Mouse (Mus musculus) MEL (cell line): ENCODE data around the gene Akap12. TPM values are rescaled to one million over a fixed set of nuclear protein-coding genes. Genes with fewer than 3 reads are reported as not detected.

ENCODE experiments used
- DNase-seq: peaks from one replicate; pipeline ENCODE4 v3.0.0; 2011; ENCODE audit warnings: low read depth, low spot score
- H3K27ac ChIP-seq: 2 replicates; pipeline ENCODE4 v1.5.1; 2012; ENCODE audit warnings: low read depth, mild to moderate bottlenecking, control low read depth, low read length, moderate library complexity; ENCODE audit not compliant: control insufficient read depth
- H3K27me3 ChIP-seq, 2 experiments: fragments of 150-350 bp in 1 of 2; sonication (generic) in 1 of 2; 2 replicates each; pipeline ENCODE4 v1.6.1; 2012; ENCODE audit warnings: low read length in 2 of 2, mild to moderate bottlenecking in 2 of 2, improper control_type of control experiment in 1 of 2, moderate library complexity in 1 of 2; ENCODE audit not compliant: insufficient read depth in 2 of 2, control insufficient read depth in 1 of 2
- H3K36me3 ChIP-seq, 2 experiments: 2 replicates each; pipeline ENCODE4 v1.6.1; 2012 to 2014; ENCODE audit warnings: low read length in 2 of 2, improper control_type of control experiment in 1 of 2, inconsistent platforms in 1 of 2, mild to moderate bottlenecking in 1 of 2; ENCODE audit not compliant: insufficient read depth in 2 of 2, control insufficient read depth in 1 of 2
- H3K4me1 ChIP-seq, 2 experiments: fragments of 150-350 bp in 1 of 2; sonication (generic) in 1 of 2; 2 replicates each; pipeline ENCODE4 v1.6.1; 2012; ENCODE audit warnings: low read length in 2 of 2, improper control_type of control experiment in 1 of 2, mild to moderate bottlenecking in 1 of 2; ENCODE audit not compliant: insufficient read depth in 2 of 2, control insufficient read depth in 1 of 2
- H3K4me3 ChIP-seq, 2 experiments: fragments of 150-350 bp in 1 of 2; sonication (generic) in 1 of 2; 2 replicates each; pipeline ENCODE4 v1.5.1; 2012; ENCODE audit warnings: low read depth in 2 of 2, low read length in 2 of 2, mild to moderate bottlenecking in 2 of 2, moderate library complexity in 2 of 2, control low read depth in 1 of 2, improper control_type of control experiment in 1 of 2; ENCODE audit not compliant: control insufficient read depth in 1 of 2, insufficient read depth in 1 of 2
- H3K79me2 ChIP-seq: 2 replicates; pipeline ENCODE4 v1.6.1; 2012; ENCODE audit warnings: mild to moderate bottlenecking, low read length, moderate library complexity; ENCODE audit not compliant: control insufficient read depth, poor library complexity, insufficient read depth
- H3K9ac ChIP-seq: 2 replicates; pipeline ENCODE4 v1.6.1; 2012; ENCODE audit warnings: low read depth, mild to moderate bottlenecking, control low read depth, low read length, moderate library complexity; ENCODE audit not compliant: control insufficient read depth, poor library complexity, severe bottlenecking
- H3K9me3 ChIP-seq: fragments of 150-350 bp; sonication (generic); replicated peaks from 2 replicates; pipeline ENCODE4 v1.6.1; 2012; ENCODE audit warnings: mild to moderate bottlenecking, low read length, improper control_type of control experiment, moderate library complexity; ENCODE audit not compliant: insufficient read depth
- BHLHE40 ChIP-seq: IDR thresholded peaks from 2 replicates; pipeline ENCODE4 v1.6.1; 2012; ENCODE audit warnings: low read depth, mild to moderate bottlenecking, inconsistent platforms, low read length, improper control_type of control experiment, borderline replicate concordance
- CHD2 ChIP-seq: IDR thresholded peaks from 2 replicates; pipeline ENCODE4 v1.6.1; 2011; ENCODE audit warnings: low read length, improper control_type of control experiment
- CTCF ChIP-seq, 3 experiments: IDR thresholded peaks in 2 of 3; conservative IDR thresholded peaks in 1 of 3; 2 replicates each; pipeline ENCODE4 v1.5.1; 2011 to 2012; ENCODE audit warnings: low read length in 3 of 3, low read depth in 2 of 3, mild to moderate bottlenecking in 2 of 3, improper control_type of control experiment in 1 of 3, inconsistent platforms in 1 of 3, mixed read lengths in 1 of 3, moderate library complexity in 1 of 3; ENCODE audit not compliant: control insufficient read depth in 1 of 3, insufficient read depth in 1 of 3, poor library complexity in 1 of 3, severe bottlenecking in 1 of 3
- E2F4 ChIP-seq: IDR thresholded peaks from 2 replicates; pipeline ENCODE4 v1.6.1; 2011; ENCODE audit warnings: low read depth, low read length, improper control_type of control experiment, borderline replicate concordance
- ELF1 ChIP-seq: IDR thresholded peaks from 2 replicates; pipeline ENCODE4 v1.6.1; 2014; ENCODE audit warnings: low read depth, mild to moderate bottlenecking, inconsistent platforms, low read length, improper control_type of control experiment, moderate library complexity
- GATA1 ChIP-seq: IDR thresholded peaks from 2 replicates; pipeline ENCODE4 v1.6.1; 2011; ENCODE audit warnings: low read depth, low read length, improper control_type of control experiment
- MAFK ChIP-seq: IDR thresholded peaks from 2 replicates; pipeline ENCODE4 v1.6.1; 2011; ENCODE audit warnings: low read depth, mild to moderate bottlenecking, low read length, improper control_type of control experiment, borderline replicate concordance
- MAX ChIP-seq: IDR thresholded peaks from 2 replicates; pipeline ENCODE4 v1.6.1; 2011; ENCODE audit warnings: low read length, improper control_type of control experiment
- MEF2A ChIP-seq: IDR thresholded peaks from 2 replicates; pipeline ENCODE4 v1.6.1; 2014; ENCODE audit warnings: low read depth, mild to moderate bottlenecking, inconsistent platforms, low read length, improper control_type of control experiment; ENCODE audit not compliant: poor library complexity, insufficient replicate concordance, severe bottlenecking; ENCODE audit errors: extremely low read depth
- MYC ChIP-seq: IDR thresholded peaks from 2 replicates; pipeline ENCODE4 v1.6.1; 2011; ENCODE audit warnings: low read depth, mild to moderate bottlenecking, low read length, improper control_type of control experiment, moderate library complexity
- NELFE ChIP-seq: IDR thresholded peaks from 2 replicates; pipeline ENCODE4 v1.6.1; 2011; ENCODE audit warnings: low read depth, low read length, improper control_type of control experiment
- NRF1 ChIP-seq: IDR thresholded peaks from 2 replicates; pipeline ENCODE4 v1.6.1; 2014; ENCODE audit warnings: low read depth, mild to moderate bottlenecking, inconsistent platforms, low read length, improper control_type of control experiment, moderate library complexity; ENCODE audit not compliant: poor library complexity, insufficient read depth, severe bottlenecking
- RAD21 ChIP-seq: IDR thresholded peaks from 2 replicates; pipeline ENCODE4 v1.6.1; 2011; ENCODE audit warnings: mild to moderate bottlenecking, low read depth, low read length, improper control_type of control experiment
- TBP ChIP-seq: IDR thresholded peaks from 2 replicates; pipeline ENCODE4 v1.8.0; 2011; ENCODE audit warnings: low read depth, low read length, improper control_type of control experiment
- TCF12 ChIP-seq: IDR thresholded peaks from 2 replicates; pipeline ENCODE4 v1.6.1; 2014; ENCODE audit warnings: low read depth, mild to moderate bottlenecking, inconsistent platforms, low read length, improper control_type of control experiment, moderate library complexity
- USF1 ChIP-seq: IDR thresholded peaks from 2 replicates; pipeline ENCODE4 v1.6.1; 2014; ENCODE audit warnings: low read depth, mild to moderate bottlenecking, inconsistent platforms, low read length, improper control_type of control experiment, moderate library complexity
- ZKSCAN1 ChIP-seq: IDR thresholded peaks from 2 replicates; pipeline ENCODE4 v1.6.1; 2012; ENCODE audit warnings: low read depth, mild to moderate bottlenecking, inconsistent platforms, low read length, improper control_type of control experiment, moderate library complexity
- ZMIZ1 ChIP-seq: IDR thresholded peaks from 2 replicates; pipeline ENCODE4 v1.6.1; 2012; ENCODE audit warnings: low read depth, mild to moderate bottlenecking, inconsistent platforms, low read length, improper control_type of control experiment, moderate library complexity
- ZNF384 ChIP-seq: IDR thresholded peaks from 2 replicates; pipeline ENCODE4 v1.6.1; 2012; ENCODE audit warnings: low read depth, mild to moderate bottlenecking, inconsistent platforms, low read length, improper control_type of control experiment
- polyA plus RNA-seq, 2 experiments: library from polyadenylated mRNA; stranded (reverse) in 1 of 2; unstranded in 1 of 2; fragments of >175 nt in 1 of 2; fragments of >200 nt in 1 of 2; gene quantifications; 2 replicates each; pipeline versions ENCODE4 v1.2.1 to v1.2.4; 2012; ENCODE audit warnings: low replicate concordance in 2 of 2, low read depth in 1 of 2; ENCODE audit not compliant: insufficient read length in 2 of 2, insufficient read depth in 1 of 2, missing spikeins in 1 of 2
- total RNA-seq: library from RNA; depleted of rRNA; stranded (reverse); fragments of 300-350 nt; gene quantifications from 2 replicates; pipeline ENCODE4 v1.2.3, GENCODE M21; 2012

Akap12 gene
- total and polyA plus RNA-seq, 3 experiments, result 0.08 to 0.42 TPM; not detected in 1

DNA sequence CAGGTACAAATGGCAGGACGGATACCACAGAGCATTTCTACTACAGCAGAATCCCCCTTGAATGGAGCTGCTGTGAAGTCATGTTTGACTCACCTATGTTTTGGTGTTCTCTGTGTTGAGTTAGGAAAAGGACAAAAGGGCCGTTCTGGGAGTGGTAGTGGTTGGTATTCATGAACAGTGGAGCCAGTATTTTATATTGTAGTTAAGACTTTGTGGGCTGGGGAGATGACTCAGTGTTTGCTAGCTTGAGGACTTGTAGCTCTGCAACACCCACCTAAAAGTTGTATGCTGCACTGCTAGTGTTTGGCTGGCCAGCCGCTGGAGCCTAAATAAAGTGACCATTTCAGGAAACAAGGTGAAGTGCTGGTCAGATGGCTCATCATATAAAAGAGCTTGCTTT lies 129.1 kb downstream of the Akap12 start:
- no peak overlapping the region for H3K4me3 ChIP-seq
- H3K27ac ChIP-seq, result no peak overlapping the region
- TF ChIP-seq TCF12 (no peak), ZMIZ1 (0 out of 2 replicates have a peak, but pooled peaks have one; percentile 8)
- no peaks in the 10 kb centered on the region for H3K9me3 ChIP-seq
- H3K36me3 ChIP-seq, result peaks cover 11 to 26% of the 10 kb centered on the region in 2 experiments
- H3K27me3 ChIP-seq, result no peaks in the 10 kb centered on the region
- DNase-seq, result no peak
- H3K79me2 ChIP-seq, result peaks cover 40% of the 10 kb centered on the region
- H3K9ac ChIP-seq, result no peak overlapping the region
- peaks cover 17 to 18% of the 10 kb centered on the region in 2 experiments for H3K4me1 ChIP-seq

DNA sequence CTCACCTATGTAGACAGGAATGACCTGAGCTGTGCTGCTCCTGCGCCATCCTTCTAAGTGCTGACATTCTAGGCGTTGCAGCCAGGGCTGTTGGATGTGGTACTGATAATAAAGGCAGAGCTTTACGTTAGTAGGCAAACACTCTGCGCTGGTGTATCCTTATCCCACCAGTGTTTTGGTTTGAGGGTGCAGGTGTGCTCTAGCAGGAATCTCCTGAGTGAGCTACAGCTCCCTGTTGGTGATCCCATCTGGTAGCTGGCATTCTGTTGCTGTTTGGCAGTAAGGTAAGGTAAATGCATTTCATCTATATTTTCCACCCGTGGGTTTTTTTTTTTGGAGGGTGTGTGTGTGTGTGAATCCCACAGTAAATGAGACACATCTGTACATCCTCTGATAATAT lies 131.9 kb downstream of the Akap12 start:
- Histone ChIP-seq H3K36me3 (peaks cover under 1 to 9% of the 10 kb centered on the region in 2 experiments), H3K4me1 (peaks cover under 1 to 1% of the 10 kb centered on the region in 2 experiments; a peak in 1 of 4 replicates), H3K9me3 (no peaks in the 10 kb centered on the region), H3K27ac (no peak overlapping the region), H3K9ac (no peak overlapping the region), H3K79me2 (peaks cover 19% of the 10 kb centered on the region), H3K27me3 (no peaks in the 10 kb centered on the region), H3K4me3 (no peak overlapping the region)
- DNase-seq, result no peak
- TF ChIP-seq TCF12, result no peak
- no peak for TF ChIP-seq NRF1
- TF ChIP-seq BHLHE40, result no peak
- TF ChIP-seq MAX, result no peak
- no peak for TF ChIP-seq ZNF384
- no peak for TF ChIP-seq CTCF (IDR thresholded peaks at IDR 0.05 in 2 of 3, conservative IDR thresholded peaks at IDR 0.05 in 1 of 3; ENCODE audit: control insufficient read depth in 1 of 3, insufficient read depth in 1 of 3, low read depth in 2 of 3, low read length in 3 of 3, poor library complexity in 1 of 3, severe bottlenecking in 1 of 3)
- no peak for TF ChIP-seq NELFE
- TF ChIP-seq MAFK, result no peak
- no peak for TF ChIP-seq MYC
- TF ChIP-seq USF1, result no peak
- TF ChIP-seq CHD2, result no peak
- TF ChIP-seq MEF2A, result no peak
- TF ChIP-seq RAD21, result no peak
- no peak for TF ChIP-seq ZKSCAN1
- no peak for TF ChIP-seq E2F4
- TF ChIP-seq TBP, result no peak
- TF ChIP-seq GATA1, result no peak
- TF ChIP-seq ELF1, result no peak
